Mouse (Mus musculus): Measurements from ENCODE around the gene Filip1.

Filip1 gene

GRCm38 (mm10) chr9:79948376-79948775 is 64.3 kb downstream of the Filip1 start:
- no peak for DNase-seq (ENCODE audit: low read depth, low spot score)

GRCm38 (mm10) chr9:79947973-79948372 is 64.7 kb downstream of the Filip1 start:
- no peak for DNase-seq (ENCODE audit: low read depth, low spot score)

GRCm38 (mm10) chr9:79947414-79947813 is 65.2 kb downstream of the Filip1 start:
- no peak for DNase-seq (ENCODE audit: low read depth, low spot score)

GRCm38 (mm10) chr9:79944872-79945271 is 67.8 kb downstream of the Filip1 start:
- no peak for DNase-seq (ENCODE audit: low read depth, low spot score)

- DNase-seq (ENCODE audit: low read depth, low spot score) = no peak
Observed at GRCm38 (mm10) chr9:79943986-79944385, 68.7 kb downstream of the Filip1 start.

- no peak for DNase-seq (ENCODE audit: low read depth, low spot score)
Observed at GRCm38 (mm10) chr9:79938416-79939206, 74.0 kb downstream of the Filip1 start.

GRCm38 (mm10) chr9:79937570-79937969 is 75.1 kb downstream of the Filip1 start:
- no peak for DNase-seq (ENCODE audit: low read depth, low spot score)

GRCm38 (mm10) chr9:79932578-79932977 is 80.1 kb downstream of the Filip1 start:
- no peak for DNase-seq (ENCODE audit: low read depth, low spot score)

- DNase-seq (ENCODE audit: low read depth, low spot score) = no peak
Observed at GRCm38 (mm10) chr9:79928092-79928491, 84.6 kb downstream of the Filip1 start.

GRCm38 (mm10) chr9:79927156-79927870 is 85.3 kb downstream of the Filip1 start:
- no peak for DNase-seq (ENCODE audit: low read depth, low spot score)

- DNase-seq (ENCODE audit: low read depth, low spot score) = no peak
Observed at GRCm38 (mm10) chr9:79926464-79927155, 86.0 kb downstream of the Filip1 start.

GRCm38 (mm10) chr9:79925950-79926349 is 86.7 kb downstream of the Filip1 start:
- DNase-seq (ENCODE audit: low read depth, low spot score) = no peak

- DNase-seq (ENCODE audit: low read depth, low spot score) = no peak
Observed at GRCm38 (mm10) chr9:79923262-79923661, 89.4 kb downstream of the Filip1 start.

- no peak for DNase-seq (ENCODE audit: low read depth, low spot score)
Observed at GRCm38 (mm10) chr9:79922493-79922760, 90.2 kb downstream of the Filip1 start.

GRCm38 (mm10) chr9:79921701-79922492 is 90.8 kb downstream of the Filip1 start:
- no peak for DNase-seq (ENCODE audit: low read depth, low spot score)

- no peak for DNase-seq (ENCODE audit: low read depth, low spot score)
Observed at GRCm38 (mm10) chr9:79920540-79920933, 92.1 kb downstream of the Filip1 start.

- DNase-seq (ENCODE audit: low read depth, low spot score) = no peak
Observed at GRCm38 (mm10) chr9:79919750-79920539, 92.7 kb downstream of the Filip1 start.

- peak; percentile 70 for DNase-seq (ENCODE audit: low read depth, low spot score)
Observed at GRCm38 (mm10) chr9:79919303-79919721, 93.3 kb downstream of the Filip1 start.

- DNase-seq (ENCODE audit: low read depth, low spot score) = no peak
Observed at GRCm38 (mm10) chr9:79918325-79919117, 94.1 kb downstream of the Filip1 start.

GRCm38 (mm10) chr9:79914276-79914675 is 98.4 kb downstream of the Filip1 start:
- DNase-seq (ENCODE audit: low read depth, low spot score) = no peak
